Mouse (Mus musculus): ENCODE data around the gene Unc13a. TPM values are rescaled to one million over a fixed set of nuclear protein-coding genes. Genes with fewer than 3 reads are reported as not detected.

Gene Unc13a
- polyA plus RNA-seq, 1 experiment from 2014 or later: 12.8 TPM

DNA sequence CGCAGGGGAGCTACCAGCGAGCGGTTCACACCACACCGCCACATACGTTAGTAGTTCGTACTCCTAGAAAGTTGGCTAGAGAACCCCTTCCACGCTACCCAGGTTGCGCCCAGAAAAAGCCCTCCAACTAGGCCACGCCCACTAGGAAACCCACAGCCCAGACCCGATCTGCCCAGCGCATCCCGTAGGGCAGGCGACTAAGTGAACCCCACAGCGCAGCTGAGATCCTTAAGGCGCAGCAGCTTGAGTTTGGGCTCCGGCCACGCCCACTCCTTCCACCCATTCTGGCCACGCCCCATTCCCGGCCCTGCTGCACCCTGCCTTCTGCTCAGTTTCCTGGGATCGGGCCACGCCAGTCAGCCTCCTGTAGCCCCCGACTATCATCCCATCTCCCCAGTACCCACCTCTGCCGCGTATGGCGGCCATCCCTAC, 41.8 kb downstream of the Unc13a start:
- peaks cover 56% of the 10 kb centered on the region for H3K27me3 ChIP-seq
- peak overlapping the region; percentile 56; the same call in 1 of the 2 replicates for H3K27ac ChIP-seq (replicated peaks)
- peak overlapping the region; percentile 48 for H3K4me3 ChIP-seq
- peak overlapping the region; percentile 68 for H3K9ac ChIP-seq (replicated peaks)
- H3K4me2 ChIP-seq (replicated peaks): peak overlapping the region; percentile 93
- H3K36me3 ChIP-seq: peaks cover 12% of the 10 kb centered on the region
- H3K9me3 ChIP-seq: peaks cover 14% of the 10 kb centered on the region
- peaks cover 18% of the 10 kb centered on the region for H3K4me1 ChIP-seq
- peak; percentile 42 for ATAC-seq (ENCODE audit: low FRiP score, low read depth)
- WGBS: 3% methylated on average over 25 of the region's 25 CpGs

DNA sequence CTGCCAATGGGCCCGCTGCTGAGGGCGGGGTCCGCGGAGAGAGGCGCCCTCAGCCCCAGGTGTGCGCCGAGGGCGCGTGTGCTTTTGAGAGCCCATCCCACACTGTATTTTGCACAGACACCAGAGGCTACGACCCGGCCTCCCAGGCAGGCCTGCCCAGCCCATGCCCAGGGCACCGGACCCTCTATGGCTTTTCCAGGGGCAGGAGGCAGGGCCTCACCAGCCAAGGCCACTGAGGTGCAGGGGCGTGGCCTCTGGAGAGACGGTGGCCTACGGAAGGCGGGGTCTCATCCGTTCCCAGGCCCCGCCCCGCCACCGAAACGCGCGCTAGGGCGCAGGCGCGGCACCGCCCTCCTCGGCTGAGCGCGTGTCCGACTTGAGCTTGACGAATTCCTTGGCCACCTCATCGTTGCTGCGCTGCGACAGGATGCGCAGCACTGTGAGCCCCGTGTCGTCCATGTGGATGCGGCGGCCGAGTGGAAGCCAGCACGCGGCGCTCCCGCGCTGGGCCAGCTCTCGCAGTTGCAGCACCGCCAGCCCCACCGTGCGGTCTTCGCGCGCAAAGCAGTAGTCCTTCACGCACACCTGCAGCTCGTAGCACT, 42.4 kb downstream of the Unc13a start:
- H3K27me3 ChIP-seq: peaks cover 50% of the 10 kb centered on the region
- peaks cover 18% of the 10 kb centered on the region for H3K36me3 ChIP-seq
- H3K27ac ChIP-seq (replicated peaks): peak overlapping the region; percentile 56
- peaks cover 18% of the 10 kb centered on the region for H3K4me1 ChIP-seq
- H3K9me3 ChIP-seq: peaks cover 14% of the 10 kb centered on the region
- H3K4me3 ChIP-seq: peak overlapping the region; percentile 48
- under 1% methylated on average over 55 of the region's 55 CpGs for WGBS
- ATAC-seq (ENCODE audit: low FRiP score, low read depth): peak; percentile 87
- peak overlapping the region; percentile 68 for H3K9ac ChIP-seq (replicated peaks)
- peak overlapping the region; percentile 93 for H3K4me2 ChIP-seq (replicated peaks)

DNA sequence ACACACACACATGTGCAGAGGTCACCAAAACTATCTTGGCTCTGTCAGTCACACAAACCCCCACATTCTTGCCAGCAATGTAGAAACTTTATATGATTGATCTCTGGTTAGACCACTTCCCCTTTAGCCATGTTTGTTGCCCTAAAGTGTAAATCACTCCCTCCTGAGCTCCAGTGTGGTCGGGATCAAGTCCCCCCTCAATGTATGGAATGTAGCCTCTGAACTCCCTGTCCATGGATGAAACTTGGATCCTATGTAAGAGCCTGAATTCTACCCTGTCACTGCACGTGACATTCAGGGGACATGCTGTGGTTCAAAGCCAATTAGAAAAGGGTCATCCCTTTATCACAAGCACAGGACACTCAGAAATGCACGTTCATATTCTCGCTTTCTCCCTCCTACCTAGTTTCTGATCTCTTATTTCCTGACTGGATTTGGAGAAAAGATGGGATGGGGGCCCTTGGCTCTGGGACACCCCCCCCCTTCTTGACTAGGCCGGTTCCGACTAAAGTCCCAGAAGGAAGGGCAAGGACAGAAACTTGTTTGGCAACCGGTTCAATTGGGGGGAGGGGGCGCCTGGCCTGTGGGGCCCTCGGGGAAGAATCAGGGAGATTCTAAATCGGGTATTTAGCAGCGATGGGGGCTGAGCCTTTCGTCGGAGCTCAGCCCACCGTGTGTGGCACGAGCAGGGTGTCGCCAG, 43.0 kb downstream of the Unc13a start:
- Histone ChIP-seq H3K4me2 (replicated peaks) (peak overlapping the region; percentile 93), H3K27me3 (peaks cover 45% of the 10 kb centered on the region), H3K9ac (replicated peaks) (peak overlapping the region; percentile 68), H3K4me3 (peak overlapping the region; percentile 48), H3K27ac (replicated peaks) (peak overlapping the region; percentile 56), H3K9me3 (peaks cover 14% of the 10 kb centered on the region), H3K4me1 (peaks cover 18% of the 10 kb centered on the region), H3K36me3 (peaks cover 24% of the 10 kb centered on the region)
- 9% methylated on average over 15 of the region's 16 CpGs for WGBS
- no peak for ATAC-seq (ENCODE audit: low FRiP score, low read depth)

DNA sequence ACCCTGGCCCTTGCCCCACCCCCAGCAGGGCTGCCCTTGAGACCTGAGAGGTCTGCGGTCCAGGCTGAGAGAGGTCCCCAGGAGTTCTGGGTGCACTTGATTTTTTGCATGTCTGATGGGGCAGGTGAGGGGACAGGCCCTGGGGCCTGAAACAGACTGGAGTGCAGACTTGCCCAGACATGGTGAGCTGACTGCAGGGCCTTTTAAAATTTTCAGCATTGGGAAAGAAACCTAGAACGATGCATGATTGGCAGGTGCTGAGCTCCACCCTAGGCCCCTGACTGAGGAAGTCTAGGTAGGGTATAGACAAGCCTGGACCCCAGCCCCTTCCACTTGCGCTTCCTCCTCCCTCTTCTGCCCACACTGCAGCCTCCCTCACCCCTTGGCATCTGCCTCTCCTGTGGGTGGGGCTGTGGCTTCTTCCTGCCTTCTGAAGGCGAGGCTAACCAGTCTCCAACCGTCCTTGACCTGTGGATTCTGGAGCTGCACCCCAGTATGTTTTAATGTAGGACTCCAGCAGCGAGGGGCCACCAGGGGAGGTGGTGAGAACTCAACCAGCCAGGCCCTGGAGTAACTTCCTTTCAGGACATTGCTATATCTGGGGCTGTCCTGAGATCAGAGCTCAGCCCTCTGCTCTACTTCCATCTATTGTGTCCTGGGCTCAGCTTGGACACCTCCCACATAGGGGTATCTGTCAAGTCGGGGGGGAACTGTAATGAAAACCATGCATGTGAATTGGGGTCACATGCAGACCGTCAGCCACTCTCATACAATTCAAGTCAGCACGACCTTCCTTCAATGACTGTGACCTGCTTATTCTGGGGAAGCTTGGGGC, 44.1 kb downstream of the Unc13a start:
- WGBS: 54% methylated on average over 9 of the region's 9 CpGs
- Histone ChIP-seq H3K27ac (replicated peaks) (0 out of 2 replicates have a peak overlapping the region, but pooled peaks have one; percentile 3), H3K9ac (replicated peaks) (no peak overlapping the region), H3K36me3 (peaks cover 32% of the 10 kb centered on the region), H3K9me3 (peaks cover 10% of the 10 kb centered on the region), H3K4me2 (replicated peaks) (no peak overlapping the region), H3K4me1 (peaks cover 18% of the 10 kb centered on the region), H3K27me3 (peaks cover 34% of the 10 kb centered on the region), H3K4me3 (no peak overlapping the region)
- no peak for ATAC-seq (ENCODE audit: low FRiP score, low read depth)

DNA sequence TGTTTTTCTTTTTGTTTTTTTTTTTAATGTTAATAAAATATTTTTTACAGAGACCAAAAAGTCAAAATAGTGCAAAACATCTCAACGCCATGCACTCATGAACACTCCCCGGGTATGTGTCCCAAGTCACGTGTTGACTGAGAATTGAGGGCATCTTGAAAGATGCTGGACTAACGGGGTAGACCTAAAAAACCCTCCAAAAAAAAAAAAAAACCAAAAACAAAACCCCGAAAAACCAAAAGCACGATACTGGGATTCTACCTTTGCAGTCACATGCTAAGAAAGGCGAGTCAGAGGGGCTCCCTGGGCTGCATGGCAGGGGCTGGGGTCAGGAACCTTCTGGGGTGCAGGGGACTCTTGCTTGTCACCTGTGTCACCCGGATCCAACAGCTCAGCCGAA, 44.8 kb downstream of the Unc13a start:
- Histone ChIP-seq H3K9ac (replicated peaks) (no peak overlapping the region), H3K4me2 (replicated peaks) (no peak overlapping the region), H3K27ac (replicated peaks) (no peak overlapping the region), H3K27me3 (peaks cover 27% of the 10 kb centered on the region), H3K4me3 (no peak overlapping the region), H3K9me3 (peaks cover 9% of the 10 kb centered on the region), H3K4me1 (peaks cover 18% of the 10 kb centered on the region), H3K36me3 (peaks cover 36% of the 10 kb centered on the region)
- 87% methylated on average over 9 of the region's 9 CpGs for WGBS
- no peak for ATAC-seq (ENCODE audit: low FRiP score, low read depth)

DNA sequence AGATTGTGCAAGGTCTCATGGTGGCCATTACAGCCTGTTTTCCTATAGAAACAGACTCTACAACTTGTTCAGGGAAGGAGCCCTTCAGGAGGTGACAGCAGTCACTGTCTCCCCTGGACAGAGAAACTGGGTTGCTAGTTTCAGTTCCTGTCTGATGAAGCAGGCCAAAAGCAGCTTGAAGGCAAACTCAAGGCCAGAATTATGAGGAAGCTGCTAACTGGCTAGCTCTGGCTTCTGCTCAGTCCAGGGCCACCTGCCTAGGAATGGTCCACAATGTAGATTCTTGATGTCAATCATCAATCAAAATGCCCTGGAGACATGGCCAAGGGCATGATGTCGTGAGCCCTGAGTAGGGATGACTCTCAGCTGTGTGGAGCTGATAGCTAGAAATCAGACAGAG, 46.5 kb downstream of the Unc13a start:
- Histone ChIP-seq H3K9ac (replicated peaks) (no peak overlapping the region), H3K4me3 (no peak overlapping the region), H3K4me2 (replicated peaks) (no peak overlapping the region), H3K27me3 (peaks cover 10% of the 10 kb centered on the region), H3K36me3 (peaks cover 53% of the 10 kb centered on the region), H3K4me1 (peaks cover 17% of the 10 kb centered on the region), H3K27ac (replicated peaks) (no peak overlapping the region), H3K9me3 (peaks cover 9% of the 10 kb centered on the region)
- 88% methylated on average over 1 of the region's 1 CpGs for WGBS
- ATAC-seq (ENCODE audit: low FRiP score, low read depth): no peak

DNA sequence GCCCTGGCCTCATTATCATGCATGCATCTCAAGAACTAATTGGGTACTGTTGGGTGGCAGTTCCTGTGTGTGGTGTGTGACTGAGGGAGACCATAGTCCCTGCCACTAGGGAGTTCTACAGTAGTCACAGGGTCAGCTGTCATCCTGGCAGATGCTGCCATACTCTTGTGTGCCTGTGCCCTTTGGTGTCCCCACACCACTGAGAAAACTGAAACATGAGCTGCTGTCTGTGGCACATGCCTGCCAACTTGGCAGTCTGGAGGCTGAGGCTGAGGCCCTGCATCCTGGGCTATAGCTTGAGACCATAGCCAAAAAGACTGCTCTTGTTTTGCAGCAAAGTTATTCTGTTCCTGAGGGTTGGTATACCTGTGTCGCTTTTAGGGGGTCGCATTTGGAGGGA, 51.8 kb downstream of the Unc13a start:
- H3K4me1 ChIP-seq: no peaks in the 10 kb centered on the region
- peaks cover 97% of the 10 kb centered on the region for H3K36me3 ChIP-seq
- no peak for ATAC-seq (ENCODE audit: low FRiP score, low read depth)
- H3K4me2 ChIP-seq (replicated peaks): no peak overlapping the region
- H3K27me3 ChIP-seq: no peaks in the 10 kb centered on the region
- H3K9ac ChIP-seq (replicated peaks): no peak overlapping the region
- H3K9me3 ChIP-seq: peaks cover 9% of the 10 kb centered on the region
- WGBS: 99% methylated on average over 2 of the region's 2 CpGs
- no peak overlapping the region for H3K27ac ChIP-seq (replicated peaks)
- H3K4me3 ChIP-seq: no peak overlapping the region

DNA sequence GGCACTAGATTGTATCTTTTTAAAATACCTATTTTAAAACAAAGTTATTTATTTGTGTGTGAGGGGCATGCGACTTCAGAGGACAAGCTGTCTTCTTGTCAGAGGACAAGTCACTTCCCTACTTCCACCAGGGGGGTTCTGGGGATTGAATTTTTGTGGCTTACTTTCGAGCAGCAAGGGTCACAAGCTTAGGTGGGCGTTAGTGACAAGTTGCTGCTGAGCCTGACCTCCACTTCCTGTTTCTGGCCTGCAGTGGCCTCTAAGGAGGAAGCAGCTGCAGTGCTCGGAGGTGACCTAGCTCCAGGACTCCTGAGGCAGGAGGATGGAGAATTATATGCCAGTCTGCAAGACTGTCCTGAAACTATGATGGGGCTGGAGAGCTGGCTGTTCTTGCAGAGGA, 58.1 kb downstream of the Unc13a start:
- Histone ChIP-seq H3K27me3 (no peaks in the 10 kb centered on the region), H3K9ac (replicated peaks) (no peak overlapping the region), H3K4me2 (replicated peaks) (no peak overlapping the region), H3K27ac (replicated peaks) (no peak overlapping the region), H3K4me1 (peaks cover 14% of the 10 kb centered on the region), H3K9me3 (no peaks in the 10 kb centered on the region), H3K36me3 (peaks cover 43% of the 10 kb centered on the region), H3K4me3 (no peak overlapping the region)
- no peak for ATAC-seq (ENCODE audit: low FRiP score, low read depth)
- 74% methylated on average over 4 of the region's 4 CpGs for WGBS

DNA sequence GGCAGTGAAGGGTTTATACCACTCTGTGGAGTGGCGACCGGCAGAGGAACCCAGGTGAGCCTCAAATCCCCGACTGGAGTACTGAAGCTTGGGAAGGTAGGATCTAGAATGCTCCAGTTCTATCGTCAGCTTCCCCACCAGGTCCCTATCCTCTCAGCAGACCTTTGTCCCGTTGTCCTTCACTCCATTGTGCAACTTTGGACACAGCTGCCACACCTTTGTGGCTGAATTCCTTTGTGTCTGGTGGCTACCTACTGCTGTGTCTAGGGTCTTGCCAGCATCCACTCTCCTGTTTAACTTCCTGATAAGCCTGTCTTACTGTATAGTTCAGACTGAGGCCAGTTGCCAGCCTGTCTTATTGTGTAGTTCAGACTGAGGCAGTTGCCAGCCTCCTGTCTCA, 59.4 kb downstream of the Unc13a start:
- Histone ChIP-seq H3K4me1 (peaks cover 14% of the 10 kb centered on the region), H3K9me3 (no peaks in the 10 kb centered on the region), H3K27me3 (no peaks in the 10 kb centered on the region), H3K36me3 (peaks cover 30% of the 10 kb centered on the region), H3K4me2 (replicated peaks) (peak overlapping the region; percentile 84), H3K9ac (replicated peaks) (peak overlapping the region; percentile 93), H3K27ac (replicated peaks) (no peak overlapping the region), H3K4me3 (peak overlapping the region; percentile 95)
- ATAC-seq (ENCODE audit: low FRiP score, low read depth): no peak
- WGBS: 40% methylated on average over 5 of the region's 5 CpGs

DNA sequence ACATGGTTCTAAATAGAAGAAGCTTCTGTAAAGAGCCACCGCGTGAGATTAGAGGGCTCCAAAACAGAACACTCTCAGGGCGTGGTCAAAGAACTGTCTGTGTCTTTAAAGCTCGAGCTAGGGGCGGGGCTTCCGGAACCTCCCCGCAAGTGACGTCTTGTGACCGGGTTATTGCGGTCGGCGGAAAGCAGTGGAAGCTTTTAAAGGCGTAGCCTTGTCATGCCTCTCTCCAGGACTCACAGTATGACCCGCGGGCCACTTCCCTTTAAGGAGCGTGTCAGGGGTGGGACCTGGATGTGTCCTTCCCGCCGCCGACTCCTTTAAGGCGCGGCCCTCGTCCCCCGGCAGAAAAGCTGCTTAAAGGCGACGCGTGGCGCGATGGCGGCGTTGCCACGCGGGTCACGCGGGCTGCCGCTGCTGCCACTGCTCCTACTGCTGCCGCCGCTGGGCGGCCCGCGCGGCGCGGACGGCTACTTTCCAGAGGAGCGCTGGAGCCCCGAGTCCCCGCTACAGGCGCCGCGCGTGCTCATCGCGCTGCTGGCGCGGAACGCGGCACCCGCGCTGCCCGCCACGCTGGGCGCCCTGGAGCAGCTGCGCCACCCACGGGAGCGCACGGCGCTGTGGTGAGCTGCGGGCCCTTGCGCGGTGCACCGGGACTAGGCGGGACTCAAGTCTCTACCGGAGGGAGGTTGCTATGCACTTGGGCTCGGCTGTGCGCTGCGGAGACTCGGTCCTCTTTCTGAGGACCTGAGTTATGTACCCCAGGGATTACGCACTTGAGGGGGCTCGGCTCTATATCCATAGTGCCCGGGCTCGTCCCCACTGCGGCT, 60.5 kb downstream of the Unc13a start, which contains the start of gene Colgalt1:
Colgalt1 (plus strand) TSS at position 177 of the 830 bp plus-strand sequence.
- Histone ChIP-seq H3K9me3 (no peaks in the 10 kb centered on the region), H3K27ac (replicated peaks) (peak within 1 kb of the TSS; percentile 84), H3K4me2 (replicated peaks) (peak within 1 kb of the TSS; percentile 84), H3K4me1 (peaks cover 14% of the 10 kb centered on the region), H3K36me3 (peaks cover 20% of the 10 kb centered on the region), H3K27me3 (no peaks in the 10 kb centered on the region), H3K9ac (replicated peaks) (peak within 1 kb of the TSS; percentile 93), H3K4me3 (peak within 1 kb of the TSS; percentile 95)
- peak; percentile 99 for ATAC-seq (ENCODE audit: low FRiP score, low read depth)
- WGBS: under 1% methylated on average over 82 of the region's 82 CpGs

DNA sequence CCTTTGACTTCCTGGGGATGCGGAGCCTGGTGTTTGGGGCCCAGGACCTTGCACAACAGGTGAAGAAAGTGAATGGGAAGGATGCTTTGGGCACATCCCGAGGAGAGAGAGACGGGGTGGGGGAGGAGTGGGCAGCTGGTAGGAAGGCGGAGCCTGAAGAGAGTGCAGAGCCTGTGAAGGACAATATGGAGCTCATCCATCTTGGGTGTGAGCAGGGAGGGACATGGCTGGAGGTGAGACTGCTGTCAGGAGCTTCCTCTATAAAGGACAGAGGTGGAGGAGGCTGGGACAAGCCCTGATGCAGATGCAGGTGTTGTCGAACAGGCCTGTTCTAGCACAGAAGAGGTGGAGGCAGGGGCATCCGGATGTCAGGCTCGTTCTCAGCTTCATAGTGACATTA, 67.5 kb downstream of the Unc13a start:
- H3K9me3 ChIP-seq: no peaks in the 10 kb centered on the region
- 0 out of 2 replicates have a peak, but pooled peaks cover 9% of the 10 kb centered on the region for H3K36me3 ChIP-seq
- no peak overlapping the region for H3K4me2 ChIP-seq (replicated peaks)
- 0 out of 2 replicates have a peak overlapping the region, but pooled peaks have one; percentile 11 for H3K9ac ChIP-seq (replicated peaks)
- no peak overlapping the region for H3K27ac ChIP-seq (replicated peaks)
- WGBS: 57% methylated on average over 7 of the region's 7 CpGs
- H3K4me3 ChIP-seq: no peak overlapping the region
- no peak for ATAC-seq (ENCODE audit: low FRiP score, low read depth)
- peaks cover 15% of the 10 kb centered on the region; the same call in 1 of the 2 replicates for H3K4me1 ChIP-seq
- H3K27me3 ChIP-seq: peaks cover 65% of the 10 kb centered on the region
